Comparison of ENCODE assay signal across 21 mouse cellular contexts in the genomic region with DNA sequence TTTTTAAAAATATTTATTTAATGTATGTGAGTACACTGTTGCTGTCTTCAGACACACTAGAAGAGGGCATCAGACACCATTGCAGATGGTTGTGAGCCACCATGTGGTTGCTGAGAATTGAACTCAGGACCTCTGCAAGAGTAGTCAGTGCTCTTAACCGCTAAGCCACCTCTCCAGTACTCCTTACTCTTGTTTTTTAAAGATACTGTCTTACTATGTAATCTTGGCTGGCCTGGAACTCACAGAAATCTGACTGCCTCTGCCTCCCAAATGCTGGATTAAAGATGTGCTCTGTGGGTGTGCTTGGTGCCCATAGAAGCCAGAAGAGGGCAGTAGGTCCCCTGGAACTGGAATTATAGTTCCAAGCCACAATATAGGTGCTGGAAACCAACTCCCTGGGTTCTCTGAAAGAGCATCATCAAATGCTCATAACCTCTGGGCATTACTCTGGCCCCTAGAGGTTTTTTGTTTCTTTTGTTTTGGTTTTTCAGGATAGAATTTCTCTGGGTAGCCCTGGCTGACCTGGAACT. TPM values are rescaled to one million over a fixed set of nuclear protein-coding genes. Genes with fewer than 3 reads are reported as not detected.
DNase-seq lines count a peak whose midpoint lies in the region; ATAC-seq and TF ChIP-seq lines count a peak whose summit lies in the region.
"Had no signal": no experiment of that assay in that cellular context is flagged by ENCODE, and none has a peak within 500 bp of the region (broad histone marks: within the 10 kb centered on the region; RNA-seq: fewer than 3 reads in every experiment).

No protein-coding gene starts in this region.

- no peak overlapping the region for H3K4me3 ChIP-seq in liver, adult 2 months (ENCODE audit: insufficient read depth, low read depth, low read length)
- no peak overlapping the region for H3K4me3 ChIP-seq in liver, embryonic 11.5 days (ENCODE audit: low read depth, low read length)
- H3K4me3 ChIP-seq: forebrain, embryonic 13.5 days; heart, embryonic 12.5 days; kidney, embryonic 15.5 days; limb, embryonic 12.5 days; lung, embryonic 15.5 days; neural tube, embryonic 13.5 days had no signal

- no peaks in the 10 kb centered on the region for H3K9me3 ChIP-seq in liver, embryonic 11.5 days (ENCODE audit: control insufficient read depth, low read length)
- H3K9me3 ChIP-seq: heart, embryonic 12.5 days; kidney, embryonic 15.5 days; limb, embryonic 12.5 days; lung, embryonic 15.5 days; neural tube, embryonic 13.5 days had no signal

- H3K27me3 ChIP-seq in liver, adult 2 months (ENCODE audit: control insufficient read depth, insufficient read depth, low read length), result no peaks in the 10 kb centered on the region
- no peaks in the 10 kb centered on the region for H3K27me3 ChIP-seq in liver, embryonic 11.5 days (replicated peaks; ENCODE audit: control insufficient read depth, insufficient read depth, low read length)
- H3K27me3 ChIP-seq: forebrain, embryonic 13.5 days; heart, embryonic 12.5 days; kidney, embryonic 15.5 days; limb, embryonic 12.5 days; lung, embryonic 15.5 days had no signal

- no peak overlapping the region for H3K27ac ChIP-seq in liver, adult 2 months (replicated peaks; ENCODE audit: insufficient read depth, low read depth, low read length)
- H3K27ac ChIP-seq in liver, embryonic 11.5 days (ENCODE audit: low read depth, low read length), result no peak overlapping the region
- H3K27ac ChIP-seq: forebrain, embryonic 13.5 days; kidney, embryonic 15.5 days; limb, embryonic 12.5 days; lung, embryonic 15.5 days; neural tube, embryonic 13.5 days had no signal

- H3K4me2 ChIP-seq in liver, embryonic 11.5 days, result no peak overlapping the region
- H3K4me2 ChIP-seq: forebrain, embryonic 13.5 days; heart, embryonic 12.5 days; kidney, embryonic 15.5 days; limb, embryonic 12.5 days; lung, embryonic 15.5 days; neural tube, embryonic 13.5 days had no signal

- H3K4me1 ChIP-seq in liver, adult 2 months (ENCODE audit: control insufficient read depth, insufficient read depth, low read length), result no peaks in the 10 kb centered on the region
- H3K4me1 ChIP-seq in liver, embryonic 11.5 days (replicated peaks; ENCODE audit: control insufficient read depth, insufficient read depth, low read length), result no peaks in the 10 kb centered on the region
- H3K4me1 ChIP-seq: forebrain, embryonic 13.5 days had no signal

- ATAC-seq in liver, embryonic 11.5 days (replicated peaks; ENCODE audit: low FRiP score), result no peak; the same call in 1 of the 2 replicates
- ATAC-seq: forebrain, embryonic 13.5 days; inflammation-experienced regulatory T-cells, adult 6 months had no signal

- H3K9ac ChIP-seq in liver, adult 2 months (ENCODE audit: low read depth, low read length), result no peak overlapping the region
- H3K9ac ChIP-seq in liver, embryonic 11.5 days (ENCODE audit: low read depth, low read length), result no peak overlapping the region
- H3K9ac ChIP-seq: forebrain, embryonic 13.5 days; heart, embryonic 12.5 days; kidney, embryonic 15.5 days; limb, embryonic 12.5 days; lung, embryonic 15.5 days; neural tube, embryonic 13.5 days had no signal

- 98% methylated on average over 1 of the region's 1 CpGs for WGBS in liver, adult 2 months
- WGBS in liver, embryonic 11.5 days, result 65% methylated on average over 1 of the region's 1 CpGs

- peak; percentile 12 for DNase-seq in adrenal gland, postnatal 14 days
- no peak for DNase-seq in adrenal gland, adult (ENCODE audit: inconsistent age in 2 of 2, low spot score in 1 of 2)
- no peak for DNase-seq in liver, adult 2 months (ENCODE audit: extremely low read depth, low read depth, low spot score)
- no peak for DNase-seq in liver, embryonic 11.5 days (ENCODE audit: low spot score)
- DNase-seq in 3T3-L1 (ENCODE audit: low read depth, low spot score), result peak; percentile 30
- peak; percentile 29 for DNase-seq in induced T-regulatory cell, adult 2 months (ENCODE audit: low read depth)
- no peak for DNase-seq in neural tube, embryonic 10.5 days (ENCODE audit: extremely low spot score, low spot score)
- no peak for DNase-seq in embryo, embryonic 10.5 days (ENCODE audit: low spot score)
- DNase-seq: adrenal gland, adult 8-10 months; B cell, adult 2 months; cerebellum, adult 11 months; cerebellum, postnatal 14 days; gastrocnemius, postnatal 25 days; right cerebral cortex, postnatal 25 days had no signal

- no peaks in the 10 kb centered on the region for H3K79me2 ChIP-seq in liver, adult 2 months (ENCODE audit: control insufficient read depth, insufficient read depth, low read length)

- peaks cover 26% of the 10 kb centered on the region for H3K36me3 ChIP-seq in liver, adult 2 months (ENCODE audit: control insufficient read depth, insufficient read depth, low read length)
- peaks cover 27% of the 10 kb centered on the region for H3K36me3 ChIP-seq in liver, embryonic 11.5 days (ENCODE audit: control insufficient read depth, insufficient read depth, low read length)

- TF ChIP-seq CTCF in liver, adult 2 months (IDR thresholded peaks at IDR 0.05; ENCODE audit: low read depth, low read length), result peak; percentile 27; the same call in 1 of the 2 replicates

- no peak for TF ChIP-seq POLR2A in liver, adult 2 months (IDR thresholded peaks at IDR 0.05; ENCODE audit: extremely low read depth, insufficient read depth, low read length)

RNA-seq across cellular contexts. Expression of gene Phldb1, which starts 5.7 kb away (rescaled TPM):
- total RNA-seq in adrenal gland, postnatal 14 days (2021), result 45.1 and 60.5 TPM in 2 replicates
- total RNA-seq in liver, adult 2 months (2014; rRNA removed), result 2.2 and 4.6 TPM in 2 replicates
- polyA plus RNA-seq in liver, adult 2 months (2012; rRNA removed), result 2.6 and 5.9 TPM in 2 replicates
- polyA plus RNA-seq in liver, embryonic 11.5 days (2014; fragmentation: Nextera tagmentation; extraction: Ambion mirVana), result 10.6 and 10.9 TPM in 2 replicates

RNA-seq across cellular contexts. Expression of gene Arcn1, which starts 26.9 kb away (rescaled TPM):
- total RNA-seq in adrenal gland, postnatal 14 days (2021), result 160 and 166 TPM in 2 replicates
- 94.1 and 98.6 TPM in 2 replicates for total RNA-seq in liver, adult 2 months (2014; rRNA removed)
- polyA plus RNA-seq in liver, adult 2 months (2012; rRNA removed), result 32.0 and 33.1 TPM in 2 replicates
- 171 and 202 TPM in 2 replicates for polyA plus RNA-seq in liver, embryonic 11.5 days (2014; fragmentation: Nextera tagmentation; extraction: Ambion mirVana)

RNA-seq across cellular contexts. Expression of gene Ift46, which starts 27.0 kb away (rescaled TPM):
- 72.1 and 82.3 TPM in 2 replicates for total RNA-seq in adrenal gland, postnatal 14 days (2021)
- total RNA-seq in liver, adult 2 months (2014; rRNA removed), result 27.5 and 33.2 TPM in 2 replicates
- polyA plus RNA-seq in liver, adult 2 months (2012; rRNA removed), result 24.3 and 33.5 TPM in 2 replicates
- 48.9 and 54.0 TPM in 2 replicates for polyA plus RNA-seq in liver, embryonic 11.5 days (2014; fragmentation: Nextera tagmentation; extraction: Ambion mirVana)

RNA-seq across cellular contexts. Expression of gene Tmem25, which starts 58.4 kb away (rescaled TPM):
- total RNA-seq in adrenal gland, postnatal 14 days (2021), result 5.3 and 5.5 TPM in 2 replicates
- 17.1 and 23.8 TPM in 2 replicates for total RNA-seq in liver, adult 2 months (2014; rRNA removed)
- 67.0 and 77.3 TPM in 2 replicates for polyA plus RNA-seq in liver, adult 2 months (2012; rRNA removed)
- 1.2 and 1.6 TPM in 2 replicates for polyA plus RNA-seq in liver, embryonic 11.5 days (2014; fragmentation: Nextera tagmentation; extraction: Ambion mirVana)

Comparison
In these comparisons a context has a peak if more than half of its experiments do, and no peak if none do; other contexts are left out.
1. DNase-seq: peak in adrenal gland, postnatal 14 days (single experiment), 3T3-L1 (single experiment) and induced T-regulatory cell, adult 2 months (single experiment); none in adrenal gland, adult (0 of 2), liver, adult 2 months (single experiment), liver, embryonic 11.5 days (single experiment), neural tube, embryonic 10.5 days (single experiment) and embryo, embryonic 10.5 days (single experiment).